Mouse (Mus musculus) left cerebral cortex, adult 2 months (tissue): ENCODE measurements around the gene H2-K1. TPM values are rescaled to one million over a fixed set of nuclear protein-coding genes. Genes with fewer than 3 reads are reported as not detected.

Experiments used
- DNase-seq, 2 experiments: peaks; one replicate each; pipeline ENCODE4 v3.0.0; 2021 to 2022; ENCODE audit warnings: low spot score in 2 of 2, mixed read lengths in 1 of 2; ENCODE audit errors: extremely low spot score in 1 of 2
- H3K27ac ChIP-seq: fragments of 200-600 bp; 2 replicates; pipeline ENCODE4 v1.8.1; 2022
- H3K4me3 ChIP-seq: fragments of 200-600 bp; 2 replicates; pipeline ENCODE4 v1.8.1; 2022
- CTCF ChIP-seq: fragments of 200-600 bp; IDR thresholded peaks from 2 replicates; pipeline ENCODE4 v1.8.1; 2022; ENCODE audit warnings: antibody characterized with exemption, mild to moderate bottlenecking, moderate library complexity
- intact Hi-C: fragments of 180-260 bp; cut with DNase I; formaldehyde crosslinking; loops from one replicate; pipeline ENCODE4 v1.15.1; 2025
- microRNA-seq, 2 experiments: library from miRNA; unstranded; fragments of <30 nt; microRNA quantifications; one replicate each; pipeline ENCODE4 v1.2.0; 2021
- total RNA-seq, 2 experiments: library from RNA; stranded (reverse); gene quantifications; 2 replicates each; pipeline ENCODE4 v1.2.3; 2021

H2-K1 gene
- total RNA-seq, 2 experiments from 2014 or later, result 19.7 to 23.5 TPM

DNA sequence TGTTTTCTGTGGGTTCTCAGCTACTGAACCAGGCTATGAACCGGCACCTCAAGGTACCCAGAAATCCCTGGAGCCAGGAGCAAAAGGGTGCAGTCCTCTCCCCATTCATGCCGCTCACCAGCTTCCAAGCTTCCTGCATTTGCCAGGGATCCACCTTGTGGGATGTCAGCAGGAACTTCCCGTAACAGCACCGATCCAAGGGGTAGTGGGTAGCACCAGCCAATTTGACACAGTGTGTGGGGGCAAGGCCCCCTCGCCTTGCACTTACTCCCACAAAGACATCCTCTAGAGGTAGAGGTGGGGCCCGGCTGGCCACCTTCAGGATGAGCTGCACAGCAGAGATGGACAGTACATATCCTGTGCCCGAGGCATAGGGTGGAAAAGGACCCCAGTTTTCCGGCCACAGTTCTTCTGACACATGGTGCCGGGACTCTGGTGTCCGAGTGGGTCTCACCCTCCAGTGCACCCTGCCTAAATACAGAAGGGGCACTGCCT lies 50.0 kb downstream of the H2-K1 start:
- TF ChIP-seq CTCF, result no peak
- Histone ChIP-seq H3K4me3 (peak overlapping the region; percentile 66), H3K27ac (peak overlapping the region; percentile 93)
- DNase-seq, result no peak
- intact Hi-C loops, result no loop called here

DNA sequence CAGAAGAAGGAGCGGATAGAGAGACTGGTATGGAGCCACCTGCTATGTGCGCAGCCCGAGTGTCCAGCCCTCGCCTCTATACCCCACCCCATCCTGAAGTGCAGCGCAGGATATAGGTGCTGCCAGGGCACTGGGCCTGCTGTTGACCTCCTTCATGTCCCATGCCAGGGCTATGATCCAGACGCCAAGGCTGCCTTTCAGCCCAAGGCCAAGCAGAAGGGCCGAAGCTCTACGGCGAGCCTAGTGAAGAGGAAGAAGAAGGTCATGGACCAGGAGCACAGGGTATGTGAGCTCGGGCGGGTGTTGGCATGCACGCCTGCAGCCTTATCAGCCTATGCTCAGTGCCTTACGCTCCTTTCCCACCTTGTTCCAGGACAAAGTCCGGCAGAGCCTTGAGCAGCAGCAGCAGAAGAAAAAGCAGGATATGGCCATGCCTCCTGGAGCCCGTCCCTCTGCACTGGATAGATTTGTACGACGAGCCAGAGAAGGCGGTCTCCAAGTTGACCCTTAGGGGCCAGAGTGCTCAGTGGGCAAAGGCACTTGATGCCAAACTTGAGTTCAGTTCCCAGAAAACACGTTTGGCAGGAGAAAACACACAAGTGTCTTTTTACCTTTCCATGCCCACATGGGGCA lies 51.1 kb downstream of the H2-K1 start:
- no peak overlapping the region for H3K27ac ChIP-seq
- intact Hi-C loops, result no loop called here
- no peak for TF ChIP-seq CTCF
- H3K4me3 ChIP-seq, result no peak overlapping the region
- DNase-seq, result no peak

DNA sequence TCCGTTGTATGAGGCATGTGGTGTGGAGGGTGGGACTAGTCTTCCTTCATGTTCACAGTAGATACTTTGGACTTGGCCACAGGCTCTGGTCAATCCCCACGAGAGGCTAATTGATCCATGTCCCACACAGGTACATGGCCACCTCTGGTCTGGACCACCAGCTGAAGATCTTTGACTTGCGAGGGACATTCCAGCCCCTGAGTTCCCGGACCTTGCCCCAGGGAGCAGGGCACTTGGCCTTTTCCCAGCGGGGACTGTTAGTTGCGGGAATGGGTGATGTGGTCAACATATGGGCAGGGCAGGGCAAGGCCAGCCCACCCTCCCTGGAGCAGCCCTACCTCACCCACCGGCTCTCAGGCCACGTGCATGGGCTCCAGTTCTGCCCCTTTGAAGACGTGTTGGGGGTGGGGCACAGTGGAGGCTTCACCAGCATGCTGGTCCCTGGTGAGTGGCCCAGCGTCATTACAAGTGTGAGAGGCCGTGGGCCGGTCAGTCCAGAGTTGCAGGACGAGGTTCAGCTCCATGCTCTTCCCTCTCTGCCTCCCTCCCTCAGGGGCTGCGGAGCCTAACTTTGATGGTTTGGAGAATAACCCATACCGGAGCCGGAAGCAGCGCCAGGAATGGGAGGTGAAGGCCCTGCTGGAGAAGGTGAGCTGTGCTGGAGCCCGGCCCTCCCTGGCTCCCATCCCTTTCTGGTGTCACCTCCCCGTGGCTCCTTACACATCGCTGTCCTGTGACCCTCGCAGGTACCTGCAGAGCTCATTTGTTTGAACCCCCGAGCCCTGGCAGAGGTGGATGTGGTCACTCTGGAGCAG lies 51.9 kb downstream of the H2-K1 start:
- intact Hi-C loops, result no loop called here
- no peak for TF ChIP-seq CTCF

DNA sequence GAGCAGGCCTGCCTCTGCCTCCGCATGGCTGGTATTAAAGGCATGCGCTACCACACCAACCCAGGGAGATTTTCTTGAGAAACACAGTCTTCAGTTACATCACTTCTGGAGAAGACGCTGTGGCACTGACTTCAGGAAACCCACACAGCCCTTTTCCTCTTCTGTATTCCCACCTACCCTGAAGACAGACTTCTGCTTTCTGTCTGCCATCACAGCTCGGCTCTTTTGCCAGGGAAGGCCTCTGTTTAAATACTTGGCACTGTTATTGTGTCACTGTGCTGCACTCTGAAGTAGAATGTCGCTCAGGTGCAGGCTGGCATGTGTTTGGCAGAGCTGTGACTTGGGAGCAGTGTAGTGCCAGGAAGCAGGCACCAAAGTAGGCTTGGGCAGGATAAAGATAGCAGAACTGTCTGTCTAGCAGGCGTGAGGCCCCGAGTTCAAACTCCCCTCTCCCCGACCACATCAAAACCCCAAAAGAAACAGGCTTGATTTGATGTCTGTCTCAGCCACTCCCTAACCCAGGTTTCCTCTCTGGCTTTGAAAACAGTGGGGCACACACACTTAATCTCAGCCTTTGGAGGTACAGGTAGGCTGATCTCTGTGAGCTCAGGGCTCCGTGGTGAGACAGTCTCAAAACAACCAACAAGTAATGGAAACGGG lies 52.6 kb downstream of the H2-K1 start:
- intact Hi-C loops, result no loop called here
- no peak for DNase-seq
- no peak for TF ChIP-seq CTCF
- H3K4me3 ChIP-seq, result no peak overlapping the region
- H3K27ac ChIP-seq, result no peak overlapping the region; the same call in 1 of the 2 replicates

More for the DNA sequence above, 51.9 kb downstream of the H2-K1 start:
- DNase-seq, result no peak
- Histone ChIP-seq H3K4me3 (no peak overlapping the region), H3K27ac (no peak overlapping the region; the same call in 1 of the 2 replicates)

Small RNAs within 50 kb of the gene (microRNA-seq; reads per million reads assigned to microRNA genes)
- 0 to 0.24 reads per million in 2 experiments for gene Mir219a-1
- gene Mir219c, result 0 reads per million in 2 experiments

Other genes with a start within 250 kb of the H2-K1 start
- gene Rab11b, start 239.8 kb downstream of the H2-K1 start, total RNA-seq, result 100 to 1,000 TPM; 345 to 358 TPM
- gene Angptl4, start 218.5 kb downstream of the H2-K1 start, total RNA-seq, result 1 to 10 TPM; 3.4 to 4.3 TPM
- gene Kank3, start 189.8 kb downstream of the H2-K1 start, total RNA-seq, result 10 to 100 TPM; 32.3 to 38.7 TPM
- 100 to 1,000 TPM; 600 to 661 TPM for gene Rps28, start 175.8 kb downstream of the H2-K1 start, total RNA-seq
- 100 to 1,000 TPM; 190 to 211 TPM for gene Ndufa7, start 175.8 kb downstream of the H2-K1 start, total RNA-seq
- 10 to 100 TPM; 19.8 to 26.8 TPM for gene Cd320, start 157.3 kb downstream of the H2-K1 start, total RNA-seq
- not detected for gene Gm7029, start 126.5 kb downstream of the H2-K1 start, total RNA-seq
- 1 to 10 TPM; 2.2 to 3.1 TPM for gene Kifc1, start 109.7 kb downstream of the H2-K1 start, total RNA-seq
- not detected for gene Platr17, start 95.2 kb downstream of the H2-K1 start, total RNA-seq
- 10 to 100 TPM; 25.5 to 27.7 TPM for gene Daxx, start 90.9 kb downstream of the H2-K1 start, total RNA-seq
- 10 to 100 TPM; 41.3 to 44.2 TPM for gene Tapbp, start 84.4 kb downstream of the H2-K1 start, total RNA-seq
- gene Zbtb22, start 84.4 kb downstream of the H2-K1 start, total RNA-seq, result 10 to 100 TPM; 35.8 to 36.0 TPM
- gene Rgl2, start 70.8 kb downstream of the H2-K1 start, total RNA-seq, result 10 to 100 TPM; 63.4 to 74.3 TPM
- gene Pfdn6, start 60.0 kb downstream of the H2-K1 start, total RNA-seq, result 10 to 100 TPM; 93.0 to 97.6 TPM
- 10 to 100 TPM; 14.7 to 18.4 TPM for gene Wdr46, start 59.7 kb downstream of the H2-K1 start, total RNA-seq
- 1 to 10 TPM; 6.3 to 6.5 TPM for gene B3galt4, start 48.9 kb downstream of the H2-K1 start, total RNA-seq
- gene Vps52, start 44.5 kb downstream of the H2-K1 start, total RNA-seq, result 10 to 100 TPM; 74.6 to 82.7 TPM
- gene Rps18, start 44.3 kb downstream of the H2-K1 start, total RNA-seq, result 100 to 1,000 TPM; 311 to 327 TPM
- 10 to 100 TPM; 34.8 to 44.9 TPM for gene Ring1, start 24.3 kb upstream of the H2-K1 start, total RNA-seq
- 10 to 100 TPM; 34.4 to 41.2 TPM for gene H2-Ke6, start 27.7 kb upstream of the H2-K1 start, total RNA-seq
- 100 to 1,000 TPM in 1 of 2 experiments, 10 to 100 TPM in 1; 98.6 to 104 TPM for gene Slc39a7, start 31.3 kb upstream of the H2-K1 start, total RNA-seq
- gene Rxrb, start 31.5 kb upstream of the H2-K1 start, total RNA-seq, result 10 to 100 TPM; 84.7 to 86.2 TPM
- 10 to 100 TPM; 11.3 to 15.2 TPM for gene Col11a2, start 39.1 kb upstream of the H2-K1 start, total RNA-seq
- gene H2-Oa, start 92.0 kb upstream of the H2-K1 start, total RNA-seq, result under 1 TPM in 1 of 2 experiments, not detected in 1; 0.47 TPM
- 10 to 100 TPM; 23.3 to 28.2 TPM for gene H2-DMa, start 119.2 kb upstream of the H2-K1 start, total RNA-seq
- gene Brd2, start 122.3 kb upstream of the H2-K1 start, total RNA-seq, result 100 to 1,000 TPM; 177 to 179 TPM
- under 1 TPM; 0.56 to 0.59 TPM for gene H2-DMb2, start 143.0 kb upstream of the H2-K1 start, total RNA-seq
- gene H2-DMb1, start 152.7 kb upstream of the H2-K1 start, total RNA-seq, result 1 to 10 TPM; 1.1 to 1.7 TPM
- 1 to 10 TPM; 2.1 to 3.4 TPM for gene Tap1, start 187.2 kb upstream of the H2-K1 start, total RNA-seq
- gene Psmb9, start 187.4 kb upstream of the H2-K1 start, total RNA-seq, result 1 to 10 TPM; 1.1 to 2.0 TPM
- gene Psmb8, start 197.4 kb upstream of the H2-K1 start, total RNA-seq, result 1 to 10 TPM; 2.0 to 3.2 TPM
- gene Tap2, start 203.2 kb upstream of the H2-K1 start, total RNA-seq, result 1 to 10 TPM; 7.0 to 7.8 TPM
- gene H2-Ob, start 238.6 kb upstream of the H2-K1 start, total RNA-seq, result under 1 TPM; 0.16 to 0.18 TPM